Mouse (Mus musculus) hindbrain, embryonic 10.5 days (tissue): ENCODE data around the gene Ak4. TPM values are rescaled to one million over a fixed set of nuclear protein-coding genes. Genes with fewer than 3 reads are reported as not detected.

Experiments used
- DNase-seq: peaks from one replicate; pipeline ENCODE4 v3.0.0-alpha.2; 2017; ENCODE audit warnings: low spot score
- H3K27ac ChIP-seq: fragments of 300-500 bp; sonication (generic); 2 replicates; pipeline ENCODE4 v1.5.1; 2016; ENCODE audit warnings: mild to moderate bottlenecking, moderate library complexity
- H3K27me3 ChIP-seq: fragments of 300-500 bp; sonication (generic); 2 replicates; pipeline ENCODE4 v1.6.1; 2016; ENCODE audit warnings: mild to moderate bottlenecking; ENCODE audit not compliant: poor library complexity, insufficient read depth, severe bottlenecking
- H3K36me3 ChIP-seq: fragments of 300-500 bp; sonication (generic); 2 replicates; pipeline ENCODE4 v1.6.1; 2016; ENCODE audit warnings: mild to moderate bottlenecking, moderate library complexity
- H3K4me1 ChIP-seq: fragments of 300-500 bp; sonication (generic); replicated peaks from 2 replicates; pipeline ENCODE4 v1.6.1; 2016; ENCODE audit warnings: mild to moderate bottlenecking
- H3K4me3 ChIP-seq: fragments of 300-500 bp; sonication (generic); 2 replicates; pipeline ENCODE4 v1.5.1; 2016; ENCODE audit warnings: mild to moderate bottlenecking, moderate library complexity
- H3K9me3 ChIP-seq: fragments of 300-500 bp; sonication (generic); 2 replicates; pipeline ENCODE4 v1.6.1; 2016; ENCODE audit warnings: mild to moderate bottlenecking, moderate library complexity
- WGBS: fragments of 180-500 bp; shearing (Covaris S2); methylation state at CpG from one replicate; pipeline ENCODE4 v1.1.7; 2016; 5-methylcytosine and 5-hydroxymethylcytosine counted together
- polyA plus RNA-seq: library from polyadenylated mRNA; unstranded; fragments of >200 nt; fragmentation: Nextera tagmentation; extraction: Ambion mirVana; gene quantifications from 2 replicates; pipeline ENCODE4 v1.2.1, GENCODE M21; 2016

The Ak4 gene
- polyA plus RNA-seq, 1 experiment from 2014 or later = 23.9 TPM

DNA sequence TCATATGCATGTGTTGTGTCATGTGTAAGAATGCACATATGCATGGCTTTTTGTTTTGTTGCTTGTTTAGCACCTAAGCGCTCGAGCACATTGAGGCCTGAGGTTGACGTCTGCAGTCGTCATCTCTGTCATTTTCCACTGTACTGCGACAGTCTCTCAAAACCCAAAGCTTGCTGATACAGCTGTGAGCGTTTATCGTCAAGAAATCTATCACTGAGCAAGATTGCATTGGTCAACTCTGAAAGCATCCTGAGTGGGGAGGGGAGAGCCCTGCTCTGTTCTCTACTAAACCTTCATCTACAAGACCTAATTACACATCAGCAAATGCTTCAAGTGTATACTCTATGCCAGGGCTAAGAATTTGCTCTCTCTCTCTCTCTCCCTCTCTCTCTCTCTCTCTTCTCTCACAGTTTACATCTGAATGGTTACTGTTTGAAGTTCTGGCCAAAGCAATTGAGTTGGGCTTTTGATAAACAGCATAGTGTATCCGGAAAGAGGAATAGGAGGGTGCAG lies 24.0 kb upstream of the Ak4 start:
- Histone ChIP-seq H3K4me1 (no peaks in the 10 kb centered on the region), H3K9me3 (no peaks in the 10 kb centered on the region), H3K36me3 (no peaks in the 10 kb centered on the region), H3K27me3 (no peaks in the 10 kb centered on the region), H3K4me3 (no peak overlapping the region), H3K27ac (no peak overlapping the region)
- WGBS = 93% methylated on average over 8 of the region's 8 CpGs
- no peak for DNase-seq

DNA sequence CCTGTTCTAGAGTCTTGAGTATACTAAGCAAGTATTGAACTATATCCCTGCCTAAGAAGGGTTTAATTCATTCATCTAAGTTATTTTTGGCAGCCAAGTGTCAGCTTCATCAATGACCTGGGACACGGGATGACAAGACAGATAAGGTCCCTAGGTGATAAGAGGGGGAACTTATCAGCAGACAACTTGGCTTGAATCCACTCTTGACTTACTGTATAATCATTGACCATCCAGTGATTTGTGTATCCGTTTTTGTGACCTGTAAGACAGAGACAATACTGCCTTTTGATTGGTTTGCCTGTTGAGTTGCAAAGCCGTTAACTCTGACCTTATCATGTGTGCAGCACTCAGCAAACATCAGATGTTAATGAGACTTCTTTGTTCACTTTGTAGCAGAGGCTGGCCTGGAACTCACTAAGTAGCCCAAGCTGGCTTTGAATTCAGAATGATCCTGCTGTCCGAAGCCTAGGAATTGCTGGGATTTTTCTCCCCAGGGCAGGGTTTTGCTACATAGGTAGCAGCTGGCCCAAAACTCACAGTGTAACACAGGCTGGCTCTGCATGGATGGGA lies 19.0 kb upstream of the Ak4 start:
- H3K27ac ChIP-seq = no peak overlapping the region
- no peaks in the 10 kb centered on the region for H3K4me1 ChIP-seq
- no peaks in the 10 kb centered on the region for H3K36me3 ChIP-seq
- 87% methylated on average over 4 of the region's 4 CpGs for WGBS
- no peak overlapping the region for H3K4me3 ChIP-seq
- H3K27me3 ChIP-seq = no peaks in the 10 kb centered on the region
- H3K9me3 ChIP-seq = no peaks in the 10 kb centered on the region
- no peak for DNase-seq

DNA sequence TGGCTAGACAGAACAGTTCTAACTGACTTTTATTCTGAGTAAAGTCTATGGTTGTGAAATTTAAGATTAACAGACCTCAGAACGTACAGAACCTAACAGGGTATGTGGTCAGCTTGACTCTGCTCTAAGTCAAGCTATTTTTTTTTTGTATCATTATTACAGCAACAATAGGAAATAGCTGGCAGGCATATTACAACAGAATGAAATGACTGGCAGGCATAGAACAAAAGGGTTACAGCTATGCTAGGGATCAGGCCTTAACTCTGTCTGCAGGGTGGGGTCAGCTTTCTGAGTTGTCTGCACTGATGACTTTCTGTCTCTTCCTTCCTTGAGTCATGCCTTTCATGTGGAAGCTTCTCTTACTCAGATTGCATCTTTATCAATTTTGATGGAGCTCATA lies 17.1 kb upstream of the Ak4 start:
- Histone ChIP-seq H3K36me3 (no peaks in the 10 kb centered on the region), H3K4me3 (no peak overlapping the region), H3K9me3 (no peaks in the 10 kb centered on the region), H3K27me3 (no peaks in the 10 kb centered on the region), H3K4me1 (no peaks in the 10 kb centered on the region), H3K27ac (no peak overlapping the region)
- no peak for DNase-seq
- WGBS = 82% methylated on average over 1 of the region's 1 CpGs

DNA sequence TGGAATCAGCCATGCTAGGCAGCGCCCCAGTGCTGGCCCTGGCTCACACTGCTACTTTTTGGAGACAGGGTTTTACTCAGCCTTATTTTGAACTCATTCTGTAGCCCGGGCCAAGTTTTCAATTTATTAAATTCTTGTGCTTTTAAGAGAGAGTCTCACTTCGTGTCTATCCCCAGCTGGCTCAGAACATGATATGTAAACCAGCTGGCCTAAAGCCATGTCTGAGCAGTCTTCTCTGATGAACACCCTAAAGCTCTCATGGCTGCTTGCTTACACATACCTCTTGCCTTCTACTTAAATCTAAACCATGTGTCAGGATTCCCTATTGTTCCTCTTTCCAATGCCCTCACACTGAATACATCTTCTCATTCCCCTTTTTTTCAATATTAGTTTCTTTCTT lies 14.2 kb upstream of the Ak4 start:
- Histone ChIP-seq H3K27me3 (no peaks in the 10 kb centered on the region), H3K9me3 (no peaks in the 10 kb centered on the region), H3K4me1 (no peaks in the 10 kb centered on the region), H3K36me3 (no peaks in the 10 kb centered on the region), H3K4me3 (no peak overlapping the region), H3K27ac (no peak overlapping the region)
- 82% methylated on average over 3 of the region's 3 CpGs for WGBS
- no peak for DNase-seq

DNA sequence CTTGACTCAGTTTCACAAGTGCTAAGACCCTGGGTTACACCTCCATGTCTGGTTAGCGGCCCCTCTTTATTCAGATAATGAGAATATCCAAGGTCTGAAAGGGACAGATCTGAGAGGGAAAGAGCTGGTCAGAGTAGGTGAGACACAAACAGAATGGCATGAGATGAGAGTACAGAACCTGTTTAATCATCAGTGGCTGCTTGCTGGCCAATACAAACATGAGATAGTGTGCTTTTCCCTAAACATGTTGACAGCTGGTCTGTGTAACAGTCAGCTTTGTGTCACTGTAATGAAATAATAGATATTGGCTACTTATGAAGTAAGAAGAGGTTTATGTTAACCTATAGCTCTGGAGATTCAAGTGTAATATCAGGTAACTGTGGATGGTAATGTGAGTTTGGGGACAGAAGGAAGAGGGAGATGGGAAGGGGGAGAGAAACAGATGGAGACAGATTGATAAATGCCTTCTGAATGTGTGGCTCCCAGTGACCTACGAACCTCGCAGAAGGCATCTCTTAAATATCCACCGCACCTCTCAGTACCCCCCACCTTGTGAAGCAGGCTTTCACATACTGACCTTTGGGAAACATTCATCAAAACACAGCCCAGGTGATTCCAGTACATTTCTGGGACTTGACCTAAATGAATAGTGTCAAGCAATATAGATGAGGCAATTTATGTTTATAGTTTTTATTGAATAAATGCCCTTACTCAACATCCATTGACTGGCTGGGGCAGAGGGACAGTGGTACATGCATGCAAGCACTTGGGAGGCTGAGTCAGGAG lies 12.5 kb upstream of the Ak4 start:
- Histone ChIP-seq H3K36me3 (no peaks in the 10 kb centered on the region), H3K27me3 (no peaks in the 10 kb centered on the region), H3K27ac (no peak overlapping the region), H3K4me1 (no peaks in the 10 kb centered on the region), H3K4me3 (no peak overlapping the region), H3K9me3 (no peaks in the 10 kb centered on the region)
- DNase-seq = no peak
- 94% methylated on average over 4 of the region's 4 CpGs for WGBS

DNA sequence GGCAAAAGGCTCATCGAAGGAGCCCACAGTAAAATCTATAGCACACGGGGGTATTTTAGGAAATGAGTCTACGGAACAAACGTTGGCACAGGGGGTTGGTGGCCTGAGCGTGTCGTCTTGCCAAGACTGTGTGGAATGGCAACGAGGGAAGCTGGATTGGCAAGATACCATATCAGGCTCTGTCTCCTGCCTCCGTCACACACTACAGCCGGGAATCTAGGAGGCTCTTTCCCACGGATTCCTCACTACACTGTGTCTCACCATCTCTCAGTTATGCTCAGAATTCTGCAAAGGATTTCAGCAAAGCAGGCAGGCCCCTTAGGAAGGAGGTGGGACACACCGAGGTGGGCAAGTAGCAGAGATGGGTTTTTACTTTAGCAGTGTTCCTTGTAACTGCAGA lies 2.1 kb upstream of the Ak4 start:
- Histone ChIP-seq H3K4me3 (no peak overlapping the region), H3K4me1 (peaks cover 19% of the 10 kb centered on the region), H3K27ac (no peak overlapping the region), H3K9me3 (no peaks in the 10 kb centered on the region), H3K27me3 (peaks cover 4% of the 10 kb centered on the region; the same call in 1 of the 2 replicates), H3K36me3 (no peaks in the 10 kb centered on the region)
- no peak for DNase-seq
- WGBS = 91% methylated on average over 11 of the region's 11 CpGs

DNA sequence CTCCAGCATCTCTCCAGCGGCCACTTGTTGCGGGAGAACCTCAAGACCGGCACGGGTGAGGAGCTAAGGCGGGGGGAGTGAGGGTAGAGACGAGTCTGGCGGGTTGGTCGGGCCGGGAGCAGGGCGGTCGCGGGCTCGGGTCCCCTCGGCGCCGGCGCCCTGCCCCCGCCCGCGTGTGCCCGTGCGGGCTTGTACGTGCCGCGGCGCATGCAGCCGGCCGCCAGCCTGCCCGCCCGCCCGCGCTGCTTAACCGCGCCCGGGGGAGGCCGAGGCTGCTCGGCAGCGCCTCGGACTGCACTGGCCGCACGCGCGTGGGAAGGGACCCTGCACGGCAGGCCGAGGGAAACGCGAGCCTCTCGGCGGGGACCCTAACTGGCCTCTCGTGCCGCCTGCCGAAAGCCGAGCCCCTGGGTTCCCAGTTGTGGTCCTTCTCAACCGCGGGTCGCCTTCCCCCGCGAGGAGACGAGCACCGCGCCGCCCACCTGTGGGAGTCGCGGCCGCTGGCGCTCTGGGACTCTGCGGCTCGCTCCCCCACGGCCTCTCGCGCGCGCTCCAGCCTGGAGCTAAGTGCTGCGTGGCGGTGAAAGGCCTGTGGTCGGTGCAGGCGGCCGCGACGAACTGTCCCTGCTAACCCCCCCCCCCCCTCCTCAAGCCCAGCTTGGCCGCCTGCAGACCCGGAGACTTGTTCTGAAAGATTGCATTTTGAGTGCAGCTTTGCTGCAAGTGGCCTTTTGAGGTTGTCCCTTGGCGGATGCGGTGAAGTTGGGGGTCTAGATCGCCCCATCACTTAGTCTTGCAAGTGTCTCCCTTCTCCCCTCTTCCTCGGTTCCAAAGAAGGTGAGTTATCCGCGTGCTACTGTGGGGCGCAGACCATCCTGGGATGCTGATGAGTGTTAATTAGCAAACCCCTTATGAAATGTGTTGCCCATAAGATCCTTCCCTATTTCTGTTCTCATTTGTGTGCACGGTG lies 1.1 kb downstream of the Ak4 start:
- under 1% methylated on average over 88 of the region's 90 CpGs for WGBS
- Histone ChIP-seq H3K4me1 (peaks cover 23% of the 10 kb centered on the region), H3K27ac (peak overlapping the region; percentile 96), H3K9me3 (no peaks in the 10 kb centered on the region), H3K4me3 (peak overlapping the region; percentile 84), H3K27me3 (peaks cover 4% of the 10 kb centered on the region; the same call in 1 of the 2 replicates), H3K36me3 (peaks cover 3% of the 10 kb centered on the region; the same call in 1 of the 2 replicates)
- DNase-seq = peak; percentile 59

DNA sequence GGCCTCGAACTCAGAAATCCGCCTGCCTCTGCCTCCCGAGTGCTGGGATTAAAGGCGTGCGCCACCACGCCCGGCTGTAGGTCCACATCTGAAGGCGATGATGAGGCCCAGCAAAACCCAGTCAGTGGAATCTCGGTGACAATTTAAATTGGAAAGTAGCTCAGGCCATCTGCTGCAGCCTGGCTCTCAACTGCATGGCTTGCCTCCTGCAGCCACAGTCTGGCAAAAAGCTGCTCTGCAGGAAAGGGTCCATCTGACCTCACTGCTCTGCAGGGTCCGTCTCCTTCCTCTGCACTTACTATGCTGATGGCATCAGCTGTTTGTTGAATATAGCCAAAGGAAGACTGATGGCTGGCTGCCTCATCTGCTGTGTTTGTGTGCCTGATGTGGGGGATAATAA lies 3.9 kb downstream of the Ak4 start:
- Histone ChIP-seq H3K4me3 (no peak overlapping the region), H3K9me3 (no peaks in the 10 kb centered on the region), H3K36me3 (peaks cover 3% of the 10 kb centered on the region; the same call in 1 of the 2 replicates), H3K27me3 (no peaks in the 10 kb centered on the region), H3K27ac (no peak overlapping the region), H3K4me1 (peaks cover 23% of the 10 kb centered on the region)
- DNase-seq = no peak
- 86% methylated on average over 10 of the region's 10 CpGs for WGBS

DNA sequence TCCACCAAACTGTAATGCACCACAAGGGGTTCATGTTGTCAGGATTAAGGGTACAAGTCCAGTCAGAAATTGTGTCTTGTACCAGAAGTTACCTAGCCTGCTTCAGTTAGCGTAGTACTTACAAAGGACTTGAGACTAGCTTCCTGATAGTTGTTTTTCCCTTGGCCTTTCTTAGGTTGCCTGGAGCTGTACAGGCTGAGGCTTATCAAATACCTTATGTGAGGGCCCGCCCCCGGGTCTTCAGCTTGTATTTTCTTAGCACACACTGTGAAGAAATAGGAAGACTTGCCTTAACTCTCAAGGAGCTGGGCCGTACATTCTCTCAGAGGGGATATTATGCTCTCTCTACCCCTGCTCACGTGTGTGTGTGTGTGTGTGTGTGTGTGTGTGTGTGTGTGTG lies 4.5 kb downstream of the Ak4 start:
- Histone ChIP-seq H3K27me3 (no peaks in the 10 kb centered on the region), H3K9me3 (no peaks in the 10 kb centered on the region), H3K36me3 (peaks cover 3% of the 10 kb centered on the region; the same call in 1 of the 2 replicates), H3K27ac (no peak overlapping the region), H3K4me3 (no peak overlapping the region), H3K4me1 (peaks cover 21% of the 10 kb centered on the region)
- no peak for DNase-seq
- WGBS = 85% methylated on average over 5 of the region's 5 CpGs

DNA sequence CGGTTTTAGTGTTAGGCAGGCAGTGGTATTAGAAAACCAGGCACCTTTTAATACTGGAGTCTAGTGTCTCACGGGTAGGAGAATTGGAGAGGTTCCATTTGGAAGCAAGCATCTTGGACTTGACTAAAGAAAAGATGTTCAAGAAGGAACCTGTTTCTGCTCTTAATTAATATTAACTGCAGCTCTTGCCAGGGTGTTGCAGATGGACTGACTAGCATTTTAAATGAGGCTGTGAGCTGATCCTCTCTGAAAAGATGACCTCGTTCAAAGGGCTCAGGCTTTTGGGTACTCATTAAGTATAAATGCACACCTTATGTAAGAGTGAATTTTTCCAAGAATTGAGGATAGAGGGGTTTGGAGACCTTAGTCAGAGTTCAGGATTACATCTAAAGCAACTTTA lies 5.4 kb downstream of the Ak4 start:
- H3K36me3 ChIP-seq = peaks cover 3% of the 10 kb centered on the region; the same call in 1 of the 2 replicates
- no peaks in the 10 kb centered on the region for H3K27me3 ChIP-seq
- no peak overlapping the region for H3K4me3 ChIP-seq
- peaks cover 21% of the 10 kb centered on the region for H3K4me1 ChIP-seq
- H3K9me3 ChIP-seq = no peaks in the 10 kb centered on the region
- no peak for DNase-seq
- H3K27ac ChIP-seq = no peak overlapping the region
- 92% methylated on average over 3 of the region's 3 CpGs for WGBS

DNA sequence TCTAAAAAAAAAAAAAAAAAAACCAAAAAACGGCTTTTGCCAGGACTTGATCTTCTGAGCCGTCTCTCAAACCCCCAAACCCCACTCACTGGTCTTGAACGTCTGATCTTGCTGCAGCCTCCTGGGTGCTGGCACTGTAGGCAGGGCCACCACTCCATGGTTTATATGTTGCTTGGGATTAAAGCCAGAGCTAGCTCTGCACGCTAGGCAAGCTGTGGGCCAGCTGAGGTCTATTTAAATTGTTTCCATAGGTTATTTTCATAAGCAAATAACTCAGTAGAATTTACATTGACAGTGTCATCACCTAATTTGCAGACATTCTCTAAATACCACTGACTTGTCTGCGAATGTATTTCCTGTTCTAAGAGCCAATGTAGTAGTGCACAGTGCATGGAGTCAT lies 6.0 kb downstream of the Ak4 start:
- H3K27me3 ChIP-seq = no peaks in the 10 kb centered on the region
- no peak overlapping the region for H3K27ac ChIP-seq
- no peak overlapping the region for H3K4me3 ChIP-seq
- peaks cover 3% of the 10 kb centered on the region; the same call in 1 of the 2 replicates for H3K36me3 ChIP-seq
- DNase-seq = no peak
- no peaks in the 10 kb centered on the region for H3K9me3 ChIP-seq
- 84% methylated on average over 5 of the region's 5 CpGs for WGBS
- H3K4me1 ChIP-seq = peaks cover 21% of the 10 kb centered on the region

DNA sequence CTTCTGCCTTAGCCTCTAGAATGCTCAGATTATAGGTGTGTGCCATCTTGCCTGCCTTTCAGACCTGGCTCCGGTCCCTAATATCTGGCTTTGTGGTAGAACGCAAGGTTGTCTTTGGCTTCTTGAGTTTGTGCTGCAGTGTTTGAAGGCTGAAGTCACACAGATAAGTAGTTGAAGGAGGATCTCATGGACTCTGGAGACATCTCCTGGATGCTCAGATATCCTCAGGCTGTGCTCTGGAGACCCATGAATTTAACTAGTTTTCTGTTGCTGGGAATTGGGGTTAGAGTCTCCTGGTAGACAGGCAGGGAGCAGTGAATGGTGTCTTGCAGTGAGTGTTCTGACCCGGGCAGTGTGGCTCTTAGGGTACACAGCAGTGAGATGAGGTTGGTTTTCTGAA lies 6.6 kb downstream of the Ak4 start:
- Histone ChIP-seq H3K27me3 (no peaks in the 10 kb centered on the region), H3K4me3 (no peak overlapping the region), H3K27ac (no peak overlapping the region), H3K4me1 (peaks cover 16% of the 10 kb centered on the region), H3K36me3 (peaks cover 6% of the 10 kb centered on the region; the same call in 1 of the 2 replicates), H3K9me3 (no peaks in the 10 kb centered on the region)
- WGBS = 92% methylated on average over 3 of the region's 3 CpGs
- DNase-seq = no peak
